Mouse (Mus musculus) CH12.LX (cell line): ENCODE measurements around the gene Psd. TPM values are rescaled to one million over a fixed set of nuclear protein-coding genes. Genes with fewer than 3 reads are reported as not detected.
A peak's percentile ranks its signal among the peaks of the same experiment; 100 is the strongest.

Source experiments
- DNase-seq: peaks from one replicate; pipeline ENCODE4 v3.0.0-alpha.2; 2013; ENCODE audit errors: extremely low read depth
- H3K27ac ChIP-seq: 2 replicates; pipeline ENCODE4 v1.5.1; 2012; ENCODE audit warnings: low read depth, mild to moderate bottlenecking, control low read depth, moderate library complexity; ENCODE audit not compliant: insufficient read depth
- H3K27me3 ChIP-seq: replicated peaks from 2 replicates; pipeline ENCODE3; 2012; ENCODE audit warnings: inconsistent platforms
- H3K36me3 ChIP-seq, 2 experiments: replicated peaks in 1 of 2; 2 replicates each; pipeline versions ENCODE3 to v1.6.1; 2012; ENCODE audit warnings: inconsistent platforms in 1 of 2, low read length in 1 of 2, mild to moderate bottlenecking in 1 of 2, mixed read lengths in 1 of 2, moderate library complexity in 1 of 2; ENCODE audit not compliant: control insufficient read depth in 1 of 2, insufficient read depth in 1 of 2
- H3K4me1 ChIP-seq, 2 experiments: 2 replicates each; pipeline ENCODE4 v1.6.1; 2012; ENCODE audit warnings: inconsistent platforms in 1 of 2, moderate library complexity in 1 of 2; ENCODE audit not compliant: insufficient read depth in 2 of 2, control insufficient read depth in 1 of 2
- H3K4me2 ChIP-seq: 2 replicates; pipeline ENCODE4 v1.6.1; 2012; ENCODE audit warnings: low read depth, mild to moderate bottlenecking, control low read depth; ENCODE audit not compliant: poor library complexity, insufficient read depth, severe bottlenecking
- H3K4me3 ChIP-seq, 3 experiments: fragments of 150-350 bp in 1 of 3; sonication (generic) in 1 of 3; replicated peaks in 1 of 3; 2 replicates each; pipeline versions ENCODE3 to v1.5.1; 2011 to 2012; ENCODE audit warnings: low read depth in 2 of 3, low read length in 2 of 3, mild to moderate bottlenecking in 2 of 3, moderate library complexity in 2 of 3, control low read depth in 1 of 3, improper control_type of control experiment in 1 of 3, inconsistent platforms in 1 of 3, mixed read lengths in 1 of 3; ENCODE audit not compliant: poor library complexity in 1 of 3
- H3K79me2 ChIP-seq: replicated peaks from 2 replicates; pipeline ENCODE4 v1.6.1; 2012; ENCODE audit warnings: mild to moderate bottlenecking, moderate library complexity; ENCODE audit not compliant: control insufficient read depth, poor library complexity, insufficient read depth, severe bottlenecking; ENCODE audit errors: extremely low read depth
- H3K9ac ChIP-seq: 2 replicates; pipeline ENCODE4 v1.6.1; 2012; ENCODE audit warnings: low read depth, mild to moderate bottlenecking, control low read depth, moderate library complexity; ENCODE audit not compliant: insufficient read depth
- H3K9me3 ChIP-seq: replicated peaks from 2 replicates; pipeline ENCODE3; 2012; ENCODE audit warnings: low read length, inconsistent platforms, mixed read lengths
- CTCF ChIP-seq, 2 experiments: IDR thresholded peaks in 1 of 2; conservative IDR thresholded peaks in 1 of 2; 2 replicates each; pipeline ENCODE4 v1.5.1; 2011 to 2012; ENCODE audit warnings: low read depth in 2 of 2, low read length in 2 of 2, improper control_type of control experiment in 1 of 2, inconsistent platforms in 1 of 2, mild to moderate bottlenecking in 1 of 2, moderate library complexity in 1 of 2
- E2F4 ChIP-seq: IDR thresholded peaks from 2 replicates; pipeline ENCODE4 v1.6.1; 2011; ENCODE audit warnings: low read depth, low read length, improper control_type of control experiment; ENCODE audit not compliant: insufficient replicate concordance
- ETS1 ChIP-seq: conservative IDR thresholded peaks from 2 replicates; pipeline ENCODE4 v1.6.1; 2012; ENCODE audit warnings: low read depth, mild to moderate bottlenecking, inconsistent platforms, low read length, improper control_type of control experiment, moderate library complexity
- IRF4 ChIP-seq: IDR thresholded peaks from 2 replicates; pipeline ENCODE4 v1.6.1; 2014; ENCODE audit warnings: low read depth, mild to moderate bottlenecking, inconsistent platforms, low read length, improper control_type of control experiment
- JUN ChIP-seq: IDR thresholded peaks from 2 replicates; pipeline ENCODE4 v1.6.1; 2011; ENCODE audit warnings: low read depth, mild to moderate bottlenecking, low read length, improper control_type of control experiment, moderate library complexity; ENCODE audit not compliant: insufficient read depth
- MAX ChIP-seq: IDR thresholded peaks from 2 replicates; pipeline ENCODE4 v1.6.1; 2011; ENCODE audit warnings: low read length, improper control_type of control experiment
- MXI1 ChIP-seq: IDR thresholded peaks from 2 replicates; pipeline ENCODE4 v1.6.1; 2011; ENCODE audit warnings: mild to moderate bottlenecking, low read depth, low read length, improper control_type of control experiment
- POLR2A ChIP-seq: IDR thresholded peaks from 2 replicates; pipeline ENCODE4 v1.6.1; 2011; ENCODE audit warnings: low read depth, mild to moderate bottlenecking, improper control_type of control experiment, low read length
- POLR2AphosphoS2 ChIP-seq: IDR thresholded peaks from 2 replicates; pipeline ENCODE4 v1.6.1; 2011; ENCODE audit warnings: low read depth, low read length, improper control_type of control experiment
- USF1 ChIP-seq: IDR thresholded peaks from 2 replicates; pipeline ENCODE4 v1.6.1; 2014; ENCODE audit warnings: low read depth, mild to moderate bottlenecking, inconsistent platforms, low read length, improper control_type of control experiment
- USF2 ChIP-seq: conservative IDR thresholded peaks from 2 replicates; pipeline ENCODE4 v1.6.1; 2011; ENCODE audit warnings: low read depth, low read length, improper control_type of control experiment
- ZMIZ1 ChIP-seq: IDR thresholded peaks from 2 replicates; pipeline ENCODE4 v1.6.1; 2012; ENCODE audit warnings: low read depth, mild to moderate bottlenecking, inconsistent platforms, low read length, improper control_type of control experiment
- dilution Hi-C: fragments of 300-500 bp; cut with MboI; formaldehyde crosslinking; loops from 2 replicates; pipeline ENCODE4 v1.14.3; 2020; ENCODE audit warnings: low sequenced_read_pairs; ENCODE audit not compliant: extremely low pct_unique_long_range_greater_than_20kb, extremely low pct_ligation_motif_present
- in situ Hi-C: fragments of 300-500 bp; cut with MboI; formaldehyde crosslinking; loops from 3 replicates; pipeline ENCODE4 v1.14.3; 2019; ENCODE audit warnings: low sequenced_read_pairs, low pct_ligation_motif_present, low pct_unique_long_range_greater_than_20kb, mixed read lengths
- polyA plus RNA-seq: library from polyadenylated mRNA; unstranded; fragments of >175 nt; gene quantifications from 2 replicates; pipeline ENCODE4 v1.2.1, GENCODE M21; 2012; ENCODE audit warnings: low read depth; ENCODE audit not compliant: insufficient read length
- total RNA-seq, 2 experiments: library from RNA; depleted of rRNA; stranded (reverse); fragments of 300-350 nt in 1 of 2; fragments of >200 nt in 1 of 2; gene quantifications; 2 replicates each; pipeline ENCODE4 v1.2.3; 2012 to 2014

The Psd gene
- total and polyA plus RNA-seq, 3 experiments = 0.70 to 20.1 (median 2.2) TPM

DNA sequence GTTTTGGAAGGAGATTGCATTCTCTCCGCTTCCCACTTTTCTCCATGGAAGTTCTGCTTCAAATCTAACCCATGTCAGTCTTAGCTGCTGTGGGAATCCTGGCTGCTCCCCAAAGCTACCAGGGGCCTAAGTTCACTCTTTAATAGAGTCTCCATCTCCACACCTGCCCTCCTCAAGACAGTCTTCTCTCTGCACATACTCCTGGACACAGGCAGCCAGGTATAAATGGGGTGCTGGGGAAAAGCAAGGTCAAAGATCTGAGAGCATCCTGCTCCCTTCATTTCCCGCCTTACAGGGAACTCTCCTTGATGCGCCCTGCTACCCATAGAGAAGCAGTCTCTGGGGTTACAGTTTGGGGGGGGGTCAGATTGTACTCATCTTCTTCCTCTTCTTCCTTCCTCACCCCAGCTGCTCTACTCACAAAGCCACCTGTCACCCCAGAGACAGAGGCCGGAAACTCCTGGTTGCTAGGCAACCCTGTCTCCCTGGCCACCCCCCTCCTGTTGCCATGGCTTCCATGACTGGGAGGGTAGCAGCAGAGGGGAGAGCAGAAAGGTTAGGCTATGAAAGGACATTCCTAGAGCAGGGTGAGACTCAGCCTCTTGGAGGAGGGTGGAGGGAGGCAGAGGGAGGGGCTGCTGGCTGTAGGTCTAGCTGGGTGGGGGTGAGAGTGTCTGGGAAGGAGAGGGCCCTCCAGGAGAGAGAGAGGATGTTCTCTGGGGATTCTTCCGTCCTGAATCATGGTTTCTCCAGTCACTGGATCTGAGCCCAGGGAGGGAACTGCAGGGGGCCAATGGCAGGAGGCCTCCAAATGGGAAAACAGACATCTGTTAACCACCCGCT lies 5.6 kb downstream of the Psd start:
- Histone ChIP-seq H3K9ac (no peak overlapping the region), H3K4me3 (no peak overlapping the region), H3K27me3 (peaks cover 35% of the 10 kb centered on the region), H3K79me2 (no peaks in the 10 kb centered on the region), H3K9me3 (peaks cover 8% of the 10 kb centered on the region), H3K27ac (no peak overlapping the region), H3K36me3 (peaks cover 0 to 15% of the 10 kb centered on the region in 2 experiments), H3K4me2 (no peak overlapping the region), H3K4me1 (peaks cover 4 to 55% of the 10 kb centered on the region in 2 experiments; a peak in 3 of 4 replicates)
- peak; percentile 58 for DNase-seq
- TF ChIP-seq MXI1 (peak; percentile 49; the same call in 1 of the 2 replicates), ZMIZ1 (no peak)
- dilution Hi-C loops = no loop called here
- in situ Hi-C loops = no loop called here

DNA sequence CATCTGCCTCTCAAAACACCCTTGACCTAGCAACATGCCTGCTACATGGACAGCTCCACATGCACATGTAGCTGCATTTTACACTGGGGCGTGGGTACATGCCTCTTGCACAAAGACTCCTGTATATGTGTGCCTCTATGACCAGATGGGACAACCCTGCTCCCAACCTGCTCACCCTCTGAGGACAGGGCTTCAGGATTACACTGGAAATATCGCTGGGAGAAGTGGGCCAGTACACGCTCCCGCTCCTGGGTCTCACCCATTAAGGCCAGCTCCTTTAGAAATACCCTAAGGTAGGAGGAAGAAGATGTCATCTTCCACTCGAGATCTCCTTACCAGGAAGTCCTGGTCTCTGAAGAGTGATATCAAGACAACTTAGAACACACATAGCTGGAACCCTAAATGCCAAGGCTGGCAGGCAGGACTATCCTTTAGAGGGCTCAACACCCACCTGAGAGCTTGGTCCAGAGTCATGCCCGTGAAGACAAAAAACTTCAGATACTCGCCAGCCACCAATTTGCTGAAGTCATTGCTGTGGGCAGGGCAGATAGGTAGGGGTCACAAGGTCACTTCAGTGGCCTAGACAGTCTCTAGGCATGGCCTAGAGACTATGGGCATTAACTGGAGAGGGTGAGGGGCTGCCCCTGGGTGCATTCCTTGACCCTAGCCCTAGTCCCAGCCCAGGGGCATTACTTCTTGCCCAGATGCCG lies 6.7 kb downstream of the Psd start:
- Histone ChIP-seq H3K4me3 (no peak overlapping the region), H3K9ac (no peak overlapping the region), H3K4me2 (no peak overlapping the region), H3K9me3 (peaks cover 8% of the 10 kb centered on the region), H3K36me3 (peaks cover 0 to 17% of the 10 kb centered on the region in 2 experiments), H3K79me2 (no peaks in the 10 kb centered on the region), H3K27me3 (peaks cover 26% of the 10 kb centered on the region), H3K27ac (no peak overlapping the region), H3K4me1 (peaks cover 3 to 66% of the 10 kb centered on the region in 2 experiments; a peak in 2 of 4 replicates)
- TF ChIP-seq MAX = no peak
- no peak for TF ChIP-seq ZMIZ1
- TF ChIP-seq POLR2AphosphoS2 = no peak
- TF ChIP-seq USF1 = no peak
- TF ChIP-seq POLR2A = no peak
- no peak for TF ChIP-seq CTCF (conservative IDR thresholded peaks at IDR 0.05 in 1 of 2, IDR thresholded peaks at IDR 0.05 in 1 of 2; ENCODE audit: low read depth in 2 of 2, low read length in 2 of 2)
- TF ChIP-seq JUN = no peak
- no peak for TF ChIP-seq E2F4
- TF ChIP-seq ETS1 = no peak
- no peak for TF ChIP-seq USF2
- TF ChIP-seq IRF4 = no peak
- dilution Hi-C loops = no loop called here
- in situ Hi-C loops = no loop called here
- no peak for DNase-seq
